Mouse (Mus musculus) ES-E14 (cell line): ENCODE measurements around the gene Gtpbp1.

Experiments used
- MAFK ChIP-seq: IDR thresholded peaks from 2 replicates; pipeline ENCODE4 v1.6.1; 2014; ENCODE audit warnings: mild to moderate bottlenecking, low read depth, low read length, inconsistent platforms; ENCODE audit not compliant: insufficient read depth
- ZC3H11A ChIP-seq: IDR thresholded peaks from 2 replicates; pipeline ENCODE4 v1.6.1; 2012; ENCODE audit warnings: low read depth, mild to moderate bottlenecking, inconsistent platforms, low read length, borderline replicate concordance
- ZNF384 ChIP-seq: IDR thresholded peaks from 2 replicates; pipeline ENCODE4 v1.6.1; 2012; ENCODE audit warnings: low read depth, low read length, inconsistent platforms

- TF ChIP-seq ZC3H11A (no peak), ZNF384 (no peak), MAFK (no peak)
Observed at GRCm38 (mm10) chr15:79661852-79662251, 28.8 kb upstream of the Gtpbp1 start.
